Mouse (Mus musculus): ENCODE measurements around the gene Znhit6. TPM values are rescaled to one million over a fixed set of nuclear protein-coding genes. Genes with fewer than 3 reads are reported as not detected.

Gene Znhit6
- polyA plus RNA-seq, 1 experiment from 2014 or later, result 35.8 TPM

- no peak overlapping the region for H3K27ac ChIP-seq (replicated peaks)
- H3K36me3 ChIP-seq, result no peaks in the 10 kb centered on the region
- H3K4me2 ChIP-seq, result no peak overlapping the region
- no peaks in the 10 kb centered on the region for H3K9me3 ChIP-seq
- H3K9ac ChIP-seq, result no peak overlapping the region
- no peak overlapping the region for H3K4me3 ChIP-seq
- H3K4me1 ChIP-seq (replicated peaks), result peaks cover 12% of the 10 kb centered on the region
- no peaks in the 10 kb centered on the region for H3K27me3 ChIP-seq
- WGBS, result 18% methylated on average over 4 of the region's 4 CpGs
- ATAC-seq (ENCODE audit: low FRiP score, low read depth), result no peak
Measured at GRCm38 (mm10) chr3:145612662-145613061, 36.7 kb downstream of the Znhit6 start.

- no peaks in the 10 kb centered on the region for H3K27me3 ChIP-seq
- H3K4me3 ChIP-seq, result no peak overlapping the region
- 79% methylated on average over 4 of the region's 4 CpGs for WGBS
- H3K36me3 ChIP-seq, result no peaks in the 10 kb centered on the region
- no peak for ATAC-seq (ENCODE audit: low FRiP score, low read depth)
- no peaks in the 10 kb centered on the region for H3K9me3 ChIP-seq
- no peak overlapping the region for H3K9ac ChIP-seq
- H3K27ac ChIP-seq (replicated peaks), result no peak overlapping the region
- H3K4me1 ChIP-seq (replicated peaks), result peaks cover 12% of the 10 kb centered on the region
- no peak overlapping the region for H3K4me2 ChIP-seq
Measured at GRCm38 (mm10) chr3:145613234-145613633, 37.2 kb downstream of the Znhit6 start.

GRCm38 (mm10) chr3:145614362-145615115 lies 38.5 kb downstream of the Znhit6 start:
- H3K4me1 ChIP-seq (replicated peaks), result peaks cover 12% of the 10 kb centered on the region
- no peak overlapping the region for H3K4me3 ChIP-seq
- no peaks in the 10 kb centered on the region for H3K9me3 ChIP-seq
- 17% methylated on average over 17 of the region's 17 CpGs for WGBS
- H3K27me3 ChIP-seq, result no peaks in the 10 kb centered on the region
- peak overlapping the region; percentile 26; the same call in 1 of the 2 replicates for H3K27ac ChIP-seq (replicated peaks)
- H3K36me3 ChIP-seq, result no peaks in the 10 kb centered on the region
- no peak overlapping the region for H3K9ac ChIP-seq
- no peak overlapping the region for H3K4me2 ChIP-seq
- peak; percentile 40; the same call in 1 of the 2 replicates for ATAC-seq (ENCODE audit: low FRiP score, low read depth)

GRCm38 (mm10) chr3:145618299-145618698 lies 42.3 kb downstream of the Znhit6 start:
- H3K4me2 ChIP-seq, result no peak overlapping the region
- no peak overlapping the region for H3K4me3 ChIP-seq
- no peaks in the 10 kb centered on the region for H3K36me3 ChIP-seq
- no peak for ATAC-seq (ENCODE audit: low FRiP score, low read depth)
- H3K9me3 ChIP-seq, result no peaks in the 10 kb centered on the region
- H3K4me1 ChIP-seq (replicated peaks), result peaks cover 15% of the 10 kb centered on the region
- H3K9ac ChIP-seq, result no peak overlapping the region
- no peaks in the 10 kb centered on the region for H3K27me3 ChIP-seq
- no peak overlapping the region for H3K27ac ChIP-seq (replicated peaks)
- WGBS, result 75% methylated on average over 9 of the region's 9 CpGs

DNA sequence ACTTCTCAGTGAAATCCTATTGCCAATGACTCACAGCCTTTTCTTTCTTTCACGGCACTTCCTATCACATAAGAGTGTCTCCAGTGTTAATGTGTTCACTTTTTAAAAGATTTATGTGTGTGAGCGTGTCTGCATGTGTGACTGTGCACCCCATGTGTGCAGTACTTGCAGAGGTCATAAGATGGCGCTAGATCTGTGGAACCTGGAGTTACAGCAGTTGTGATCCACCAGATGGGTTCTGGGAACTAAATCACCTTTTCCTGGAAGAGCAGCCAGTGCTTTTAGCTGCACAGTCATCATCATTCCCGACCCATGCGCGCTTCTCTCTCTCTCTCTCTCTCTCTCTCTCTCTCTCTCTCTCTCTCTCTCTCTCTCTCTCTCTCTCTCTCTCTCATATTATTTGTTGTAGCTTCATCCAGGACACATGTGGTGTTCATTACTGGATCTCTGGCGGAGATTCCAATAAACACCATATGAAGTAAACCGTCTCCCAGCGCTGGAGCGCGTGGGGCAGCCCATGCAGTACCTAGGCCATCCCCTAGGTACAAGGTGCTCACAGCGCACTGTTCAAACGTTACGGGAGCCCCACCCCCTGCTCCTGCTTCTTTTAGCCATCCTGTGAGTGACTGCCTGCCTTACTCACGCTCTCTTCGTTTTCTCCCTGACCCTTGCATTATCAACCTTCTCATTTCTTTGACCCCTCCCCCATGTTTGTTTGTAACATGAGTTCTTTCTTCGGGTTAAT lies 43.8 kb downstream of the Znhit6 start:
- Histone ChIP-seq H3K9me3 (no peaks in the 10 kb centered on the region), H3K4me3 (no peak overlapping the region), H3K27ac (replicated peaks) (no peak overlapping the region), H3K4me1 (replicated peaks) (peaks cover 11% of the 10 kb centered on the region; the same call in 1 of the 2 replicates), H3K36me3 (no peaks in the 10 kb centered on the region), H3K9ac (no peak overlapping the region), H3K4me2 (no peak overlapping the region), H3K27me3 (no peaks in the 10 kb centered on the region)
- 92% methylated on average over 17 of the region's 17 CpGs for WGBS
- no peak for ATAC-seq (ENCODE audit: low FRiP score, low read depth)

- no peaks in the 10 kb centered on the region for H3K36me3 ChIP-seq
- no peak for ATAC-seq (ENCODE audit: low FRiP score, low read depth)
- no peaks in the 10 kb centered on the region for H3K27me3 ChIP-seq
- H3K9me3 ChIP-seq, result no peaks in the 10 kb centered on the region
- H3K4me1 ChIP-seq (replicated peaks), result 0 out of 2 replicates have a peak, but pooled peaks cover 9% of the 10 kb centered on the region
- H3K9ac ChIP-seq, result no peak overlapping the region
- H3K4me3 ChIP-seq, result no peak overlapping the region
- 93% methylated on average over 4 of the region's 4 CpGs for WGBS
- H3K27ac ChIP-seq (replicated peaks), result no peak overlapping the region
- no peak overlapping the region for H3K4me2 ChIP-seq
Measured at GRCm38 (mm10) chr3:145621209-145621608, 45.2 kb downstream of the Znhit6 start.

- 42% methylated on average over 12 of the region's 12 CpGs for WGBS
- Histone ChIP-seq H3K4me3 (no peak overlapping the region), H3K4me1 (replicated peaks) (0 out of 2 replicates have a peak, but pooled peaks cover 9% of the 10 kb centered on the region), H3K36me3 (no peaks in the 10 kb centered on the region), H3K27me3 (no peaks in the 10 kb centered on the region), H3K9ac (no peak overlapping the region), H3K4me2 (no peak overlapping the region), H3K27ac (replicated peaks) (no peak overlapping the region), H3K9me3 (no peaks in the 10 kb centered on the region)
- peak; percentile 78 for ATAC-seq (ENCODE audit: low FRiP score, low read depth)
Measured at GRCm38 (mm10) chr3:145623047-145623446, 47.0 kb downstream of the Znhit6 start.

- Histone ChIP-seq H3K4me2 (no peak overlapping the region), H3K27ac (replicated peaks) (no peak overlapping the region), H3K4me1 (replicated peaks) (0 out of 2 replicates have a peak, but pooled peaks cover 9% of the 10 kb centered on the region), H3K27me3 (no peaks in the 10 kb centered on the region), H3K9ac (no peak overlapping the region), H3K9me3 (no peaks in the 10 kb centered on the region), H3K36me3 (no peaks in the 10 kb centered on the region), H3K4me3 (no peak overlapping the region)
- no peak for ATAC-seq (ENCODE audit: low FRiP score, low read depth)
- 64% methylated on average over 4 of the region's 4 CpGs for whole genome bisulfite sequencing
Measured at GRCm38 (mm10) chr3:145624786-145625185, 48.8 kb downstream of the Znhit6 start.

- Histone ChIP-seq H3K4me3 (no peak overlapping the region), H3K4me2 (no peak overlapping the region), H3K27ac (replicated peaks) (no peak overlapping the region), H3K9me3 (no peaks in the 10 kb centered on the region), H3K4me1 (replicated peaks) (0 out of 2 replicates have a peak, but pooled peaks cover 9% of the 10 kb centered on the region), H3K9ac (no peak overlapping the region), H3K27me3 (no peaks in the 10 kb centered on the region), H3K36me3 (no peaks in the 10 kb centered on the region)
- ATAC-seq (ENCODE audit: low FRiP score, low read depth), result no peak
- WGBS, result 81% methylated on average over 9 of the region's 9 CpGs
Measured at GRCm38 (mm10) chr3:145625546-145625945, 49.5 kb downstream of the Znhit6 start.

GRCm38 (mm10) chr3:145626063-145626462 lies 50.1 kb downstream of the Znhit6 start:
- WGBS, result 96% methylated on average over 1 of the region's 1 CpGs
- H3K27ac ChIP-seq (replicated peaks), result no peak overlapping the region
- no peak overlapping the region for H3K9ac ChIP-seq
- H3K4me2 ChIP-seq, result no peak overlapping the region
- H3K9me3 ChIP-seq, result no peaks in the 10 kb centered on the region
- no peaks in the 10 kb centered on the region for H3K27me3 ChIP-seq
- ATAC-seq (ENCODE audit: low FRiP score, low read depth), result no peak
- H3K4me1 ChIP-seq (replicated peaks), result 0 out of 2 replicates have a peak, but pooled peaks cover 9% of the 10 kb centered on the region
- no peaks in the 10 kb centered on the region for H3K36me3 ChIP-seq
- H3K4me3 ChIP-seq, result no peak overlapping the region

GRCm38 (mm10) chr3:145627830-145628229 lies 51.8 kb downstream of the Znhit6 start:
- H3K36me3 ChIP-seq, result no peaks in the 10 kb centered on the region
- ATAC-seq (ENCODE audit: low FRiP score, low read depth), result no peak
- H3K4me3 ChIP-seq, result no peak overlapping the region
- 0 out of 2 replicates have a peak, but pooled peaks cover 9% of the 10 kb centered on the region for H3K4me1 ChIP-seq (replicated peaks)
- H3K4me2 ChIP-seq, result no peak overlapping the region
- no peak overlapping the region for H3K27ac ChIP-seq (replicated peaks)
- H3K9me3 ChIP-seq, result no peaks in the 10 kb centered on the region
- H3K9ac ChIP-seq, result no peak overlapping the region
- WGBS, result 73% methylated on average over 3 of the region's 3 CpGs
- no peaks in the 10 kb centered on the region for H3K27me3 ChIP-seq

DNA sequence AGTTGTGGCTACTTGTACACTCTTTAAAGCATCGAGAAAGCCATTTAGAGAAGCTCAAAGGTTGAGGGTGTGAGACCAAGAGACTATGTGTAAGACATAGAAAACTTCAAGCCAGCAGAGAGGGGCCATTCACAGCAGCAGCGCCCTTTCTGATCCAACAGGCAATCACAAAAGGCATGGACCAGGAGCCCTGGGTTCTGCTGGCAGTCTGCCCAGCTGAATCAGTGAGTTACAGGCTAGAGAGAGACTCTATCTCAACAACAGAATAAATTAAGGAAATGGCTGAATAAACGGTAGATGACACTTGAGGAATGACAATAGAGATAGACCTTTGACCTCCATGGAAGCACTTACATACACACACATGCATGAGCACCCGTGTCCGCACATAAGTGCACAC lies 52.6 kb downstream of the Znhit6 start:
- no peak overlapping the region for H3K9ac ChIP-seq
- no peak overlapping the region for H3K27ac ChIP-seq (replicated peaks)
- 46% methylated on average over 5 of the region's 5 CpGs for WGBS
- ATAC-seq (ENCODE audit: low FRiP score, low read depth), result no peak
- H3K4me2 ChIP-seq, result no peak overlapping the region
- no peaks in the 10 kb centered on the region for H3K9me3 ChIP-seq
- H3K4me3 ChIP-seq, result no peak overlapping the region
- no peaks in the 10 kb centered on the region for H3K27me3 ChIP-seq
- no peaks in the 10 kb centered on the region for H3K36me3 ChIP-seq
- H3K4me1 ChIP-seq (replicated peaks), result 0 out of 2 replicates have a peak, but pooled peaks cover 4% of the 10 kb centered on the region
